Mouse (Mus musculus) heart, adult 11 months (tissue): Measurements from ENCODE around the gene Mrpl46.

Source experiments
- DNase-seq: peaks from one replicate; pipeline ENCODE4 v3.0.0; 2022

Mrpl46 gene

DNA sequence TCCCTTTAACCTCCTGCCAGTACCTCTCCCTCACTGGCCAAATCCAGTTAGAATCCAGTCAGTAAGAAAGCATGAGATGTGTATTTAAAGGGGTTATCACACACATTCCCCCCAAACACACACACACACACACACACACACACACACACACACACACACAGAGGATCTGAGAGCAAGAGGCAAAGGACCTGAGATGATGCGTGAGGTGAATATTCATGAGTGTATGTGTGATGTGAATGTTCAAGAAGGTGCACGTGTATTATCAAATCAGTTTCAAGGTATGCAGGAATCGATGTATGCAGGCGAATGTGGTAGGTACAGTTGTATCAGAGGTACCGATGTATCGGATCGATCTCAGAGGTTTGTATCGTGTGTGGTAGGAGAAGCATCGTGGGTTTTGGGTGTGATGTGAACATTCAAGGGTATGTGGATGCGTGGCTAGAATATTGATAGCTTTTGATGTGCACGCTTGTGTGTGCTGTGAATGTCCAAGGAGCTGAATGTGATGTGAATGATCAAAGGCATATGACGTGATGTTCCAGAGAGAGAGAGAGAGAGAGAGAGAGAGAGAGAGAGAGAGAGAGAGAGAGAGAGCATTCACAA is 15.3 kb downstream of the Mrpl46 start:
- DNase-seq: peak; percentile 37

DNA sequence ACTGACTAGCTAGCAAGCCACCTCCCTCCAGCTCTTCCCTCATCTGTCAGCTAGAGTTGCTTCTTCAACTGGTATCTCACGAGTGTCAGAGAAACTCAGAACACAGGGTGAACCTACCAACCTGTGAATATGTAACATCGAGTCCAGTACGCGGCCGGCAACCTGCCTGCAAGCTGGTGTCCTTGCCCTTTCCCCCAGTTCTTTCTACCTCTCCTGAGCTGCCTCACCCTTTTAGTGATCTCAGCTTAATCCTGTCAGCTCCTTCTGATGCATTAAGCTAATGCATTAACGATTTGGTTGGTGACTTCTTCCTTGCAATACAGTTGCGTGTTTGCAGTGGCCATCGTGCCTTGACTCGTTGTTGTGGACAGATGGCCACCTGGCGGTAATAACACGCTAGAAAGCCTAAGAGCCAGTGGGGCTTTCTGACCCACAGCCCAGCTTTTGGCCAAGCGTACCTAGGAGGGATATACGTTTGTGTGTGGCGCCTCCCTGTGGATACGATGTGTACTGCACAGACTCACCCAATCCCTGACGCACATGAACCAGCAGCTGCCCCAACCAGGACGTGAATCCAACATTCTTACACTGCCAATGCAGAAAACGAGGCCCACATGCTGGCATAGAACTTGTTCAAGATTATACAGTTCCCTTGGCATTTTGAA is 17.2 kb downstream of the Mrpl46 start:
- DNase-seq: peak; percentile 90

DNA sequence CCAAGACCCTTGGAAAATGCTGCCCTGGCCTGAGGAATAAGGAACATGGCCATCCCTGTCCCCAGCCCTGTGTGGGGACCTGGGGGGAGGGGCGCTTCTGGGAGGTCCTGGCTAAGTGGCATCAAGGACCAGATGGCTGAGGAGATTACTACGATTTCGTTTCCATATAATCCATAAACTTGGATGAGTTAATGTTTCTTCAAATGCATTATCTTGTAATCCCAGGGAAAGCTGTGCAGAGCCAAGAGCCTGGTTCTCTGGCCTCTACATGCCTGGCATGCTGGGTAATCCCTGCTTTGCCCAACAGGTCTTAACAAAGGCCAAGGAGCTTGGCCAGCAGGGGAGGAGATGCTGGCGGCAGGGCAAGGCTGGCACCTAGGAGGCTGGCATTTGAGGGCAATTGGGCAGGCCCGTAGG is 18.1 kb downstream of the Mrpl46 start:
- DNase-seq: peak; percentile 45

DNA sequence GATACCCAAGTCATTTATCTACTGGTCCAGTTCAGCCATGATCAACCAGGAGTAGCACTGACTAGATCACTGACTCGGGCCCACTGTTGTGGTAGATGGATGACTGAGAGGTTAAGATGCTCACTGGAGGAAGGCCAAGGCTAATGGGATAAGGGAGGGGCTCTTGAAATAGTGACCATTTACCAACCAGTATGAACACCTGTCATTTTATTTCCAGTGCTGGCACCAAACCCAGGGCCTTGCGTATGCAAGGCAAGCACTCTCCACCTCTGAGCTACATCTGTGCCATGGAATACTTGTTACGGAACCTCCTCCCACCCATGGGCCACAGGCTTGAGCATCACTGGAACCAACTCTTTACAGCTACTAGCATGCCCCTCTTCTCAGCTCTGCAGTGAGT is 19.5 kb downstream of the Mrpl46 start:
- DNase-seq: no peak

DNA sequence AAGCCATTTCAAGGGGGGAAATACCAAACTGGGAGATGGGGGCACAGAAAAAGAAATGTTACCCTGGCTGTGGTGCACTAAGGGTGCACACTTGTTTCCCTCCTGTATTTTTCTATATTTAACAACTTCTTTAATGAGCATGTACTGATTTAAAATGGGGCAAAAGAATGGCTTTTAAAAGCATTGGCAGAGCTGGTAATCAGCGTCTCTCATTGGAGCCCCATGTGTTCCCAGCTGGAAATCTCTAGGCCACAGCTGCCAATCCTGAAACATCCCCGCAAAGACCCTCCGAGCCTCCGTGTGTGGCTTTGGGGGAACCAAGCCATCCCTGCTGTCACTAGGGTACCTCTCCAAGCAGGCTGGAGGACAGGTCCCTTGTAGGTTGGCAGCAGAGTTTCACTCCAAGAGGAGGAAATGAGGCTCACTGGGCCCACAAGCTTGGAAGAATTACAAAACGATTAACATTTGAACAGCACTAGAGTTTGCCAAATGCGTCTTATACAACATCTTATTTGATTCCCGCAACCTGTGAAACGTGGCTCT is 28.8 kb downstream of the Mrpl46 start:
- peak; percentile 86 for DNase-seq

DNA sequence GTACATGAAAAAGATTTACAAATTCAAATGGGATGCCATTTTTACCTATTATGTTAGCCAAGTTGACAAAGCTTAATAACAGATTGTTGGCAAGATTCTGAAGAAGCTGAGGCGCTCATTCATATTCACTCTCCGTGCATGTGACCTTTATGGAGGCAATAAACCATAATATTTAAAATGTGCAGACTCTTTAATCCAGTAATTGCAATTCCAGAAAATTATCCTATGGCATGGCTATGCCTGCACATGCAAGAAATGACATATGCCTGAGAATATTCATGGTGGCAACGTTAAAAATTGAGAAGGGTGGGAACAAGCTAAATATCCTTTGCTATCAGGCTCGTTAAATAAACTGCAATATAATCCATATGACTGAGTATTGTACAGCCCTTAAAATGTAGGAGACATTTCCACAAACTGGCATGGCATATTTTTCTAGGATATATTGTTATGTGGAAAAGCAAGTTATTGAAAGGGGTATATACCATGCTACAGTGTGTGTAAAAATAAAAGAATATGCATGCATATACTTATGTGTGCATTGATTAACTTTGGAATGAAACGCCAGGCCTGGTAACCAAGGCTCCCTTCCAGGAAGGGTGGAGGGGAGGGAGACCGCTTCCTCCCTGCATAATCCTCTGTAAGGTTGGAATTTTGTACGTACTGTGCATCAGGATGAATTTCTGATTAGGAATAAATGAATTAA is 29.4 kb downstream of the Mrpl46 start:
- DNase-seq: peak; percentile 11

DNA sequence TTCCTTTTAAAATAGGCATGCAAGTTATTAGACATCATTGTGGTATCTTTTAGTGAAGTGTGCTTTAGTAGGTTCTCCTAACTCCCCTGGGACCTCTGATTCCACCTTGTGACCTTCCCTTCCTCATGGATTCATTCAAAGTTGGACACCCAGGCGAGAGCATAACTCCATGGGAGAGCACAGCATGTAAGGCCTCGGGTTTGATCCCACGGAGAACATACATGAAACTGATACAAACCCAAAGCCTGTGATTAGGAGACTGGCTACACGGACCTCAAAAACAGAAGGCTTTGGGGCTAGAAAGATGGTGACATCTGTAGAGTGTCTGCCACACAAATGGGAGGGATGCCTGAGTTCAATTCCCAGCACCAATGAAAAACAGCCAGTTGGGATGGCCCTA is 30.4 kb downstream of the Mrpl46 start:
- DNase-seq: peak; percentile 65

DNA sequence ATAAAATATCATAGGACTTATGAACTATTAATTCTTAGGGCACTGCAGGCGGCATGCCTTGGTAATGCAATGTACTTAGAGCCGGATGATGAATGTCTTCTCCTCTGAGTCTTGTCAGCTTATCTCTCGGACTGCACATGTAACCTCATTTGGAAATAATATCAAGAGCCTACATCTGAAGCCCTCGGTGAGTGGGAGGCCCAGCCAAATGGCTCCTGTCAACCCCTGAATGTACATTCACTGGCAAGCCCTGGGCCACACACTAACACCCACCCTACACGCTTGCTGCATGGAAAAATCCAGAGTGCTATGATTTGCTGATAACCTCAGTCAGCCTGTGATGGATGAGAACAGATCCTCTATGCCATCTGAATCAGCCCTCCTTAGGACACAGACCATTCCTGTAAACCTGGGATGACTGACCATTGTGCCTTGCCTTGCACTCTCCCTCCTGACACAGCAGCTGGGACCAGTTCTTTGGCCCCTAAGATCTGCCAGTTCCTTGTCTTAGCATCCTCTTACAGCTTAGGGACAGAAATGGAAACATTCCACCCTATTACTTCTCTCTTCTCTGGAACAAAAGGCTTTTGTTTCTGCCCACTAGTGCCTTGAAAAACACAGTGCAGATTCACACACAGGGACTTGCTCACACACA is 39.5 kb downstream of the Mrpl46 start:
- no peak for DNase-seq

DNA sequence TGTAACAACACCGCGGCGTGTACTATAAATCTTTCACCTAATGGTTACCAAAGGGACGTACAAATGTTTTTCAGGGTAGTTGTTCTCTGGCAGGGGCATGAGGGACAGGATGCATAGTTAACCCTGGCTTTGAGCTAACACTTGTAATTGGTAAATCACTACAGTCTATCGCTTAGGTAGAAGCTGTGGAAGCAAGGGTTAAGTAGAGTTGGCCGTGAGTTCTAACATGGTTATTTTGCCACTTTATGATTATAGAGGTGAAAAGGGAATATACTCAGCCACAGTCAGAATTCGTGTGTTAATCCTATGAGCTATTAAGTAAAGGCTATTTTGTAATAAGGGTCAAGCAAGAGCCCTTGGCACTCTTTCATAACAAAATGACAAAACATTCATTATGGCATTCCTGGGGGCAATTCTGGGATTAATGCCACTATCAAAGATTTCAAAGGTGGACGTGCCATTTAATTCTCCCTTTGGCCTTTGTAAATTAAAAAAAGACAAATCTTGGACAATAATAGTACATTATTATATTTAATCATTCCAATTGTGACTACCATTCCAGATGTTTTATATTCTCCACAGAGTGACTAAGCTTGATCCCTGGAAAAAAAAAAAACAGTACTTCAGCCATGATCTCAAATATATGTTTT is 43.9 kb downstream of the Mrpl46 start:
- no peak for DNase-seq

DNA sequence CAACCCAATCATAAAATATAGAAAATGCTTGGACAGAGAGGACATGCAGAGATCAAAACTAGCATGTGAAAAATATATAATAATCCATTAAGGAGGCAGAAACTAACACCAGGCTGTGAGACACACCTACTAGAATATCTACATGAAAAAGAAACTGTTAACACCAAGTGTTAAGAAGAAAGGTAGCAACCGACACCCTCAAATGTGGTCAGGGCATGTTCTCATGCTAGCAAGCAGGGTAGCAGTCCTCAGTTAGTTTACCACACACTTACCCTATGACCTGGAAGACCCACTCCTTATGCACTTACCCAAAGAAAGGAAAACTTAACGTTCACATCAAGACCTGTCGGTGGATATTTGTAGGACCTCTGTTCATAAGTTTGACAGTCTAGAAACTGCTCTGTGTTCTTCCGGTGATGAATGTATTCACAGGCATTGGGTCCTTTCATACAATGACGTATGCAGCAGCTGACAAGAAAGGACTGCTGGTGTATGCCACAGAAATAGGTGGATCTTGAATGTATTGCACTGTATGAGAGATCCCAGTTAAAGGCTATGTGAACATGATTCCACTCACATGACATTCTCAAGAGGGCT is 45.6 kb downstream of the Mrpl46 start, which contains the start of gene Ntrk3:
Gene Ntrk3 (minus strand): TSS at position 399 of the 597 bp plus-strand sequence.
- no peak for DNase-seq

DNA sequence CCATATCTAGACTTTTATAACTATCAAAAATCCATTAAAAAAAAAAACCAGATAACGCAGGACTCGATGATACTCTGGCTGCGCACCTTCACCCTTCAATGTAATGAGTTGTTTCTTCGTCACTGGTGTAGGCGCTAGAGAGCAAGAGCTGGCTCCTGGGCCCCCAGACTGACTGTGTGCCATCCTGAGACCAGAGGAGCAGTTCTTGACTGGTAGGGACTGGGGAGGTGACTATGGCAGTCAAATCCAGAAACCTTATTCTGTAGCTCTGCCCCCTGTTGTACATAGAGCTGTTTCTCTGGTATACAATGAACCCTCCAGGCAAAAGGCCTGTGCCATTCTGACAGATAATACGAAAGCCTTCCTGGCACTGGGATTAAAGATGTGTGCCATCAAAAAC is 46.1 kb downstream of the Mrpl46 start:
- no peak for DNase-seq

DNA sequence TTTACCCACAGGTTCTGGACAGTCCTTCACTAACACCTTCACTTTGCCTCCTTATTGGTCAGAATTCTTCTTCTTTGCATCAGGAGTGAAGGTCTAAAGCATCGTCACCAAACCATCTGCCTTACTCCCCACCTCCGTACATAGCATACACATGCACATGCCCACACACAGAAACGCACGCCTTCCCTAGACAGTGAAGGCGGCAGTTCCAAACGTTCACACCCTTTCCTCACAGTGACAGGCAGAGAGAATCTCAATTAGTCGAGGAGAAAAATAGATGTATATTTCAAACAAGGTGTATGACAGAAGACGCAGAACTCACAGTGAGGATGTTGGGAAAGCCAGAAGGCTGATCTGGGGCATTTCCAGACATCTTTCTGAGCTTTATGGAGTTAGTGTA is 51.9 kb downstream of the Mrpl46 start:
- DNase-seq: no peak
